Mouse (Mus musculus) pancreas, adult 10 weeks (tissue): ENCODE measurements around the gene Olfr1032. TPM values are rescaled to one million over a fixed set of nuclear protein-coding genes. Genes with fewer than 3 reads are reported as not detected.

ENCODE experiments used
- polyA plus RNA-seq: library from polyadenylated mRNA; stranded (reverse); fragments of 350-450 nt; fragmentation: Illumina TruSeq; extraction: RNeasy Lipid Tissue Mini Kit (QIAGEN cat#74804); gene quantifications from one replicate; pipeline ENCODE4 v1.2.3, GENCODE M21; 2015; ENCODE audit warnings: low read depth, low replicate concordance; ENCODE audit not compliant: insufficient read depth

The Olfr1032 gene
- not detected for polyA plus RNA-seq

GRCm38 (mm10) chr2:86005240-86005639, at the start of gene Olfr1032:
Gene Olfr1032 (plus strand): TSS chr2:86005540.

DNA sequence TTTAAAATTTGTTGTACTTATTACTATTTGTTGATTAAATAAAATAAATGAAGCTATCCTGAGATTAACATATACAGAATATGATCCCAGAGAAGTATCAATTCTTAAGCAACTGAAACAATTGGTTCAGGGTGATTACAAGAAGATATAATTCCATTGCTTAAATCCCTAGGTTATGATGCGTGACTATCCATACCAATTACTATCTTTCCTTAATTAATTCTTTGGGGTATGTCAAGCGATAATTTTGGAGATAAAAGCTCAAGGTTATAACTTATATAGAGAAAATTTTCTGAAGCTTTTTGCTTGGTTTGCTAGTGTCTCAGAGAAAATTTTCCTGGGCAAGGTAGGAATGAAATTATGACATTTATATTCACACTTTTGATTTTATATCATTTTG, 31.7 kb upstream of the Olfr1032 start, which contains the start of gene Olfr1029:
Olfr1029 (plus strand) TSS at position 301 of the 400 bp plus-strand sequence.

DNA sequence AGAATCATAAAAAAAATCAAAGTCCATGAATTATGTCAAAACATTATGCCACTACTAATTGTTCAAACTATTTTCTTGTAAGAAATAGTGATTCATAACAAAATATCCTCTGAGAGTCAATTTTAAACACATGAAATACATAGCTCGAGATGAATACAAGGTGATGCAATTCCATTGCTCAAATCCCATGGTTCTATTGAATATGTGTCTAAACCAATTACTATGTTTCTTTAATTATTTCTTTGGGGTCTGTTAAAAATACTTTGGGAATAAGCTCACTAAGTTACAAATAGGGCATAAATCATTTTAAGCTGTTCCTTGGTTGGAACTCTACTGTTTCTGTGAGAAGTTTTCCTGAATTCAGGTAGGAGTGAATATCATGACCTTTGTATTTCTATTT, 26.4 kb upstream of the Olfr1032 start, which contains the start of gene Olfr1030:
Olfr1030 (plus strand) TSS at position 301 of the 400 bp plus-strand sequence.

DNA sequence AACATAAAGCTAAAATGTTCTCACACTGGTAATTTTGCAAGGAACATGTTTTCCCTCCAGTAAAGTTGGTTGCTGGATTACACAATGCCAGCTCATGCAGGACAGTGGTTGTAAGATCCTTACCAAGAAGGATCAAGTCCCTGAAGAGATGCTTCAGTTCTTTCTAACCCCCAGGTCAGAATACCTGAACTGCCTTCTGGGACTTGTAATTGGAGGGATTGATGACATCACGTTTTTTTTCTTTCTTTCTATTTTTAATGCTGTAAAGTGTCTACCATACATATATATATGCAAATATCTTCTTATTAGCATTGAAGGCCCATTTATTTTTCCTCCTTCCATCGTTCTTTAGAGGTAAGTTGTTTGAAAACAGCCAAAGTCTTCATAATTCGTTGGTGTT, 15.3 kb upstream of the Olfr1032 start, which contains the start of gene Olfr1031:
Olfr1031 (plus strand) TSS at position 301 of the 400 bp plus-strand sequence.

DNA sequence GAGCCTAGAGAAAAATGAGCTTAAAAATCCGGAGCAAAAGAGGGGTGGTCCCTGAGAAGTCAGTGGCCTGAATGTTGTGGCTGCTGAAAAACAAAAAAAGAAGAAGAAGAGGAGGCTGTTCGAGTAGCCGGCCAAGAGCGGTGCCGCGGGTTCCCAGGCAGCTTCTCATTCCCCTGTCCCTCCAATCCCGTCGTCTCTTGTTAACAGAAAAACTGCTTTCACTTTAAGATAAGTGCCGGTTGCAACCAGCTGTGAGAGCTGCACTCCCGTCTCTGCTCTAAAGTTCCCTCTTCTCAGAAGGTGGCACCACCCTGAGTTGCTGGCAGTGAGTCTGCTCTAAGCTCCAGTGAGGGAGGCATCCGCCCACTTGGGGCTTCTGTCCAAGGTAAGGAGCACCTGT, 15.1 kb downstream of the Olfr1032 start, which contains the start of gene Olfr1033:
Olfr1033 (plus strand) TSS at position 228 of the 400 bp plus-strand sequence.

GRCm38 (mm10) chr2:86045561-86045960, 40.2 kb downstream of the Olfr1032 start, which contains the start of gene Olfr1034:
Gene Olfr1034 (plus strand): TSS chr2:86045861.

Other genes starting within 250 kb of the Olfr1032 start
- not detected for gene Olfr1012, start 242.8 kb upstream of the Olfr1032 start, polyA plus RNA-seq
- not detected for gene Olfr1013, start 238.4 kb upstream of the Olfr1032 start, polyA plus RNA-seq
- gene Olfr1014, start 232.8 kb upstream of the Olfr1032 start, polyA plus RNA-seq = not detected
- not detected for gene Olfr1015, start 223.5 kb upstream of the Olfr1032 start, polyA plus RNA-seq
- gene Olfr1016, start 203.0 kb upstream of the Olfr1032 start, polyA plus RNA-seq = not detected
- not detected for gene Olfr1018, start 187.1 kb upstream of the Olfr1032 start, polyA plus RNA-seq
- gene Olfr1019, start 160.1 kb upstream of the Olfr1032 start, polyA plus RNA-seq = not detected
- not detected for gene Olfr1020, start 158.5 kb upstream of the Olfr1032 start, polyA plus RNA-seq
- not detected for gene Olfr1022, start 136.9 kb upstream of the Olfr1032 start, polyA plus RNA-seq
- not detected for gene Olfr1023, start 119.9 kb upstream of the Olfr1032 start, polyA plus RNA-seq
- gene Olfr1024, start 100.5 kb upstream of the Olfr1032 start, polyA plus RNA-seq = not detected
- gene Olfr1025-ps1, start 90.3 kb upstream of the Olfr1032 start, polyA plus RNA-seq = not detected
- gene Olfr1026, start 84.0 kb upstream of the Olfr1032 start, polyA plus RNA-seq = not detected
- gene Olfr1028, start 55.1 kb upstream of the Olfr1032 start, polyA plus RNA-seq = not detected
- not detected for gene Olfr1029, start 31.6 kb upstream of the Olfr1032 start, polyA plus RNA-seq
- not detected for gene Olfr1030, start 26.3 kb upstream of the Olfr1032 start, polyA plus RNA-seq
- gene Olfr1031, start 15.2 kb upstream of the Olfr1032 start, polyA plus RNA-seq = not detected
- 0.72 TPM for gene Olfr1033, start 15.1 kb downstream of the Olfr1032 start, polyA plus RNA-seq
- 0.17 TPM for gene Olfr1034, start 40.3 kb downstream of the Olfr1032 start, polyA plus RNA-seq
- gene Olfr1036, start 68.5 kb downstream of the Olfr1032 start, polyA plus RNA-seq = not detected
- not detected for gene Olfr1037, start 81.8 kb downstream of the Olfr1032 start, polyA plus RNA-seq
- gene Olfr1039, start 130.4 kb downstream of the Olfr1032 start, polyA plus RNA-seq = not detected
- gene Olfr1040, start 141.2 kb downstream of the Olfr1032 start, polyA plus RNA-seq = not detected
- gene Olfr1042, start 156.3 kb downstream of the Olfr1032 start, polyA plus RNA-seq = not detected
- not detected for gene Olfr1043, start 162.0 kb downstream of the Olfr1032 start, polyA plus RNA-seq
- not detected for gene Olfr1044, start 172.3 kb downstream of the Olfr1032 start, polyA plus RNA-seq
- gene Olfr52, start 180.1 kb downstream of the Olfr1032 start, polyA plus RNA-seq = not detected
- gene Olfr1045, start 197.5 kb downstream of the Olfr1032 start, polyA plus RNA-seq = not detected
- gene Olfr1046, start 213.8 kb downstream of the Olfr1032 start, polyA plus RNA-seq = not detected
- gene Olfr1047, start 225.9 kb downstream of the Olfr1032 start, polyA plus RNA-seq = not detected
- not detected for gene Olfr1048, start 234.7 kb downstream of the Olfr1032 start, polyA plus RNA-seq